Mouse (Mus musculus) midbrain, embryonic 10.5 days (tissue): ENCODE data around the gene Tbx6. TPM values are rescaled to one million over a fixed set of nuclear protein-coding genes. Genes with fewer than 3 reads are reported as not detected.

Source experiments
- DNase-seq: peaks from one replicate; pipeline ENCODE4 v3.0.0-alpha.2; 2017; ENCODE audit warnings: low spot score
- H3K27ac ChIP-seq: fragments of 300-500 bp; sonication (generic); replicated peaks from 2 replicates; pipeline ENCODE4 v1.5.1; 2016; ENCODE audit warnings: mild to moderate bottlenecking
- H3K27me3 ChIP-seq: fragments of 300-500 bp; sonication (generic); 2 replicates; pipeline ENCODE4 v1.6.1; 2016; ENCODE audit warnings: low read depth, mild to moderate bottlenecking; ENCODE audit not compliant: poor library complexity, severe bottlenecking
- H3K36me3 ChIP-seq: fragments of 300-500 bp; sonication (generic); 2 replicates; pipeline ENCODE4 v1.6.1; 2016; ENCODE audit warnings: mild to moderate bottlenecking, moderate library complexity
- H3K4me1 ChIP-seq: fragments of 300-500 bp; sonication (generic); 2 replicates; pipeline ENCODE4 v1.6.1; 2016
- H3K4me3 ChIP-seq: fragments of 300-500 bp; sonication (generic); 2 replicates; pipeline ENCODE4 v1.5.1; 2016; ENCODE audit warnings: mild to moderate bottlenecking, moderate library complexity
- H3K9me3 ChIP-seq: fragments of 300-500 bp; sonication (generic); replicated peaks from 2 replicates; pipeline ENCODE4 v1.6.1; 2016; ENCODE audit warnings: mild to moderate bottlenecking
- WGBS: fragments of 180-500 bp; shearing (Covaris S2); methylation state at CpG from one replicate; pipeline ENCODE4 v1.1.7; 2016; 5-methylcytosine and 5-hydroxymethylcytosine counted together
- polyA plus RNA-seq: library from polyadenylated mRNA; unstranded; fragments of >200 nt; fragmentation: Nextera tagmentation; extraction: Ambion mirVana; gene quantifications from 2 replicates; pipeline ENCODE4 v1.2.1, GENCODE M21; 2016

Tbx6 gene
- polyA plus RNA-seq, 1 experiment from 2014 or later: 0.64 TPM

DNA sequence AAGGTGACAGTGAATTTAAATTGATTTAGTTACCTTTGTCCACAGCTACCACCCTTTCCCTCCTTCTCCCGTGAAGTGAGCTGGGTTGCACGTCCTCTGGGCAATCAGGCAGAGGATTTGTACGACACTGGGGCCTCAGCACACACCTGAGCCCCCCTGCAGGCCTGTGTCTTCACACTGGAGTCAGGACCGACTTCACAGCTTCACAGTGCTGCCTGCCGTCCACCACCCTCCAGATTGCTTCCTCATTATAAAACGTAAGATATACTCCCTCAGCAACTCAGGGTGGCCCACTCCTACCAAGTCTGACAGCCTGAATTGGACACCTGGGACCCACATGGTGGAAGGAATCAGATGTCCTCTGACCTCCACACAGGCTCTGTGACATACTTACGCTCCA, 22.7 kb upstream of the Tbx6 start:
- Histone ChIP-seq H3K4me3 (peak overlapping the region; percentile 80; the same call in 1 of the 2 replicates), H3K27ac (peak overlapping the region; percentile 95), H3K27me3 (no peaks in the 10 kb centered on the region), H3K36me3 (peaks cover 23% of the 10 kb centered on the region), H3K4me1 (peaks cover 48% of the 10 kb centered on the region), H3K9me3 (no peaks in the 10 kb centered on the region)
- DNase-seq: no peak
- WGBS: 73% methylated on average over 7 of the region's 7 CpGs

DNA sequence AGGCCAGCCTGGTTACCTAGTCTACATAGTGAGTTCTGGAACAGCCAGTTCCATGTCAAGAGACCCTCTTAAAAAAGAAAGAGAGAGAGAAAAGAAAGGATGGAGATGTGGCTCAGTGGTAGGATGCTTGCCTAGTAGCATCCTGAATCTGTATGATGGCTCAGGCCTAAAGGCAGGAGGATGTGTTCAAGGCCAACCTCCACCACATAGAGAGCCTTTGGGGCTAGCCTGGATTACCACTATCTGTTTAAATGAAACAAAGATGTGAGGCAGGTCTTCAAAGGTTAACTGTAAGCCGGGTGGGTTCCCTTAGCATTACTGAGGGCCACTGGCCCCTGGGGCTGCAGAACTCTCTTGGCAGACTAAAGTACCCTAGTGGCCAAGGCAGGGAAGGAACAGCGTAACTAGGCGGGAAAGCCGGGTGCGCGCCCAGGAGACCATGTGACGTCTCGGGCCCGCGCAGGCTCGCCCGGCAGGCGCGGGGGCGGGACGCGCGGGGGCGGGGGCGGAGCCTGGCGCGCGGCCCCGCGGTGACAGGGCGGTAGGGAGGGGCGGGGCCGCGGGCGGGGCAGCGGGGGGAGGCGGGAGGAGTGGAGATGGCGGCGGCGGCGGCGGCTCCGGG, 22.1 kb upstream of the Tbx6 start, which contains the start of gene Mapk3:
Mapk3 (plus strand) TSS at position 552 of the 622 bp plus-strand sequence.
- H3K27ac ChIP-seq: peak within 1 kb of the TSS; percentile 95
- H3K36me3 ChIP-seq: peaks cover 29% of the 10 kb centered on the region
- under 1% methylated on average over 15 of the region's 38 CpGs for WGBS
- H3K4me1 ChIP-seq: peaks cover 48% of the 10 kb centered on the region
- peak; percentile 92 for DNase-seq
- H3K9me3 ChIP-seq: no peaks in the 10 kb centered on the region
- peak within 1 kb of the TSS; percentile 80 for H3K4me3 ChIP-seq
- no peaks in the 10 kb centered on the region for H3K27me3 ChIP-seq

DNA sequence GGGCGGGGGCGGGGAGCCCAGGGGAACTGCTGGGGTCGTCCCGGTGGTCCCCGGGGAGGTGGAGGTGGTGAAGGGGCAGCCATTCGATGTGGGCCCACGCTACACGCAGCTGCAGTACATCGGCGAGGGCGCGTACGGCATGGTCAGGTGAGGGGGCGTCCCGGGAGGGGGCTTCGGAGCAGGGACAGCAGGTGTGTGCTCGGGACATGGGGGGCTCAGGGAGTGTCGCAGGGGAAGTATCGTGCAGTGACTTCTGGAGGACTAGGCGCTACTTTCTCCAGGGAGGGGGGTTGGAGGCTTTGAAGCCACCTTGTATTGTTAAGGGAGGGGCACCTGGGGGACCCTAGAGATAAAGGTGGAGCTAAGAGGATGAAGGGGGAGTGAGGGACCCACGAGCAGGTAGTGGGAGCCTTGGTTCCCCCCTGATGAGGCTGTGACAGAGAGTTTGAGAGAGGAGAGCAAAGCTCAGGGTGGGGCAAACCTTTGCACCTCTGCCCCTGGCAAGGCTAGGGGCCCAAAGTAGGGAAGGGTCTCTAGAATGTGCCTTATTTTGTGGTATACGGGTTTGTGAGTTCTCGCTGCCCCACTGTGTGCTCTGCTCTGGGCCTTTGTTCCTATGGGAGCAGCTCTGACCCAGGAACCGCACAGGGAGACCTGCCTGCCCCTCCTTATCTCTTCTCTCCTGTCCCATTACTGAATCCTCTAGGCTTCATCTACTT, 21.5 kb upstream of the Tbx6 start:
- H3K27me3 ChIP-seq: no peaks in the 10 kb centered on the region
- peaks cover 42% of the 10 kb centered on the region for H3K4me1 ChIP-seq
- peaks cover 36% of the 10 kb centered on the region for H3K36me3 ChIP-seq
- no peaks in the 10 kb centered on the region for H3K9me3 ChIP-seq
- H3K4me3 ChIP-seq: peak overlapping the region; percentile 80
- under 1% methylated on average over 23 of the region's 24 CpGs for WGBS
- peak overlapping the region; percentile 95 for H3K27ac ChIP-seq
- DNase-seq: no peak

- peaks cover 37% of the 10 kb centered on the region for H3K4me1 ChIP-seq
- peak; percentile 41 for DNase-seq
- H3K4me3 ChIP-seq: peak overlapping the region; percentile 80
- H3K27me3 ChIP-seq: no peaks in the 10 kb centered on the region
- H3K9me3 ChIP-seq: no peaks in the 10 kb centered on the region
- H3K36me3 ChIP-seq: peaks cover 42% of the 10 kb centered on the region
- WGBS: 24% methylated on average over 3 of the region's 3 CpGs
- H3K27ac ChIP-seq: peak overlapping the region; percentile 95
Observed at GRCm38 (mm10) chr7:126760391-126760802, 20.9 kb upstream of the Tbx6 start.

DNA sequence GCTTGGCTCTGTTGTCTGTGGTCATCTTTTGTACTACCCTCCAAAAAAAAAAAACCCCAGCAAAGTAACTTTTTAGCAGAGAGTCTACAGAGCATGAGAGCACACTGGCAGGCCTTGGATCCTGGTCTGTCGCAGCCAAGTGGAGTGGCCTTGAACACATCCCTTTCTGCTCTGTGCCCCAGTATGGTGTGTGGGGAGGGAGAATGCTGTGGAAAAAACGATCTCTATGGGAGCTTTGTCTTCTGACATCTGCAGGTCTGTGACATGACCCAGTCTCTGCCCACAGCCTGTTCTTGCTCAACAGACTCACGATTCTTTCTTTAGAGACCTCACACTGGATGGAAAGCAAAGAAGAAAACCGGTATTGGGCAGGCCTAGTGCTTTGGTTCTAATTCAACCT, 20.3 kb upstream of the Tbx6 start:
- Histone ChIP-seq H3K4me3 (peak overlapping the region; percentile 80), H3K9me3 (no peaks in the 10 kb centered on the region), H3K27me3 (no peaks in the 10 kb centered on the region), H3K36me3 (peaks cover 47% of the 10 kb centered on the region), H3K4me1 (peaks cover 37% of the 10 kb centered on the region), H3K27ac (peak overlapping the region; percentile 95)
- DNase-seq: no peak
- WGBS: 81% methylated on average over 4 of the region's 4 CpGs

GRCm38 (mm10) chr7:126761529-126762067, 19.7 kb upstream of the Tbx6 start:
- H3K27ac ChIP-seq: peak overlapping the region; percentile 95; the same call in 1 of the 2 replicates
- peaks cover 54% of the 10 kb centered on the region for H3K36me3 ChIP-seq
- no peak for DNase-seq
- no peaks in the 10 kb centered on the region for H3K9me3 ChIP-seq
- peak overlapping the region; percentile 80; the same call in 1 of the 2 replicates for H3K4me3 ChIP-seq
- no peaks in the 10 kb centered on the region for H3K27me3 ChIP-seq
- H3K4me1 ChIP-seq: peaks cover 37% of the 10 kb centered on the region
- WGBS: 84% methylated on average over 6 of the region's 6 CpGs

GRCm38 (mm10) chr7:126762471-126763008, 18.7 kb upstream of the Tbx6 start:
- no peak for DNase-seq
- H3K27ac ChIP-seq: 0 out of 2 replicates have a peak overlapping the region, but pooled peaks have one; percentile 0

GRCm38 (mm10) chr7:126765540-126765939, 15.7 kb upstream of the Tbx6 start:
- 89% methylated on average over 9 of the region's 9 CpGs for WGBS
- DNase-seq: no peak
- Histone ChIP-seq H3K27me3 (no peaks in the 10 kb centered on the region), H3K27ac (no peak overlapping the region), H3K4me1 (peaks cover 23% of the 10 kb centered on the region), H3K4me3 (no peak overlapping the region), H3K36me3 (peaks cover 93% of the 10 kb centered on the region), H3K9me3 (no peaks in the 10 kb centered on the region)

More at GRCm38 (mm10) chr7:126762471-126763008, 18.7 kb upstream of the Tbx6 start:
- Histone ChIP-seq H3K4me3 (peak overlapping the region; percentile 2; the same call in 1 of the 2 replicates), H3K9me3 (no peaks in the 10 kb centered on the region), H3K27me3 (no peaks in the 10 kb centered on the region), H3K36me3 (peaks cover 63% of the 10 kb centered on the region), H3K4me1 (peaks cover 37% of the 10 kb centered on the region)
- 81% methylated on average over 17 of the region's 17 CpGs for WGBS

DNA sequence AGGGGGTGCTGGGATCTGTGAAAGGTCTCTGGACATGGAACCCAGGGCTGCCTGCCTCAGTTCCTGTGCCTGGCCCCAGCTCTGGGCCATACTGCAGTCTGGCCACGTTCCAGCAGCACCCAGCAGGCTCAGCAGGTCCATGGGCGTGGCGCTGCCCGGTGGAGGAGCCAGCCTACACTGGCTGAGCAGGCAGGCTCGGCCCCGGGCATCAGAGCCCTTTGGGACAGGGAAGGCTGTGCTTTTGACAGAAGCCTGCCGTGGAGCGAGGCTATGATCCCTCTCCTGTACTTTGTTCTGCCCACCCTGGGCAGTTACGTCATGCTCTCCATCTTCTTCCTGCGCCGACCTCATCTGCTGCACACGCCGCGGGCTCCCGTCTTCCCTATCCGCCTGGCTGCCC, 15.1 kb upstream of the Tbx6 start, which contains the start of gene Gdpd3:
Gdpd3 (plus strand) TSS at position 134 of the 400 bp plus-strand sequence.
- 93% methylated on average over 16 of the region's 16 CpGs for WGBS
- H3K36me3 ChIP-seq: peaks cover 97% of the 10 kb centered on the region
- no peak for DNase-seq

GRCm38 (mm10) chr7:126767001-126767400, 14.3 kb upstream of the Tbx6 start:
- no peaks in the 10 kb centered on the region for H3K9me3 ChIP-seq
- H3K4me3 ChIP-seq: no peak overlapping the region
- no peak for DNase-seq
- 94% methylated on average over 8 of the region's 8 CpGs for WGBS
- no peaks in the 10 kb centered on the region for H3K27me3 ChIP-seq
- peaks cover 90% of the 10 kb centered on the region for H3K36me3 ChIP-seq
- H3K27ac ChIP-seq: no peak overlapping the region
- H3K4me1 ChIP-seq: peaks cover 9% of the 10 kb centered on the region

More for the DNA sequence above, 15.1 kb upstream of the Tbx6 start, which contains the start of gene Gdpd3:
- H3K27me3 ChIP-seq: no peaks in the 10 kb centered on the region
- no peak within 1 kb of the TSS for H3K27ac ChIP-seq
- H3K4me3 ChIP-seq: no peak within 1 kb of the TSS
- H3K4me1 ChIP-seq: peaks cover 16% of the 10 kb centered on the region
- H3K9me3 ChIP-seq: no peaks in the 10 kb centered on the region

DNA sequence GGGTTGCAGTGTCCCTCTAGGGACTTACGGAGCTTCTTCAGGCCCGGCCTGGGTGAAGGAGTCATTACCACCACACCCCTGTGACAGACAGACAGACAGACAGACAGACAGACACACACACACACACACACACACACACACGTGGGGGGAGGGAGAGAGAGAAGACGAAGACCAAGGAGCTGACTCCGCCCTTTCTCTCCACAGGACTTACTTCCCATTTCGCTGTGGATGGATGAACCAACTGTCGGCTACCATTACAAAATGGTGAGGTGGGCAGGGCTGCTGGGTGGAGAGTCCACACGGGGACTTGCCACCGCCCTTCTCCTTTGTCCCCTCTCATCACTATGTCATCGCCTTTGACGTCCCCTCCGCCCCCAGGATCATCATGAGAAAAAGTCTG, 10.5 kb upstream of the Tbx6 start:
- Histone ChIP-seq H3K36me3 (peaks cover 69% of the 10 kb centered on the region), H3K27ac (no peak overlapping the region)

GRCm38 (mm10) chr7:126773351-126773750, 7.9 kb upstream of the Tbx6 start:
- 86% methylated on average over 2 of the region's 2 CpGs for WGBS
- DNase-seq: no peak
- Histone ChIP-seq H3K27me3 (no peaks in the 10 kb centered on the region), H3K4me3 (no peak overlapping the region), H3K4me1 (peaks cover 31% of the 10 kb centered on the region), H3K27ac (no peak overlapping the region), H3K36me3 (peaks cover 43% of the 10 kb centered on the region), H3K9me3 (no peaks in the 10 kb centered on the region)

More for the DNA sequence above, 10.5 kb upstream of the Tbx6 start:
- WGBS: 91% methylated on average over 12 of the region's 12 CpGs
- Histone ChIP-seq H3K4me1 (peaks cover 5% of the 10 kb centered on the region), H3K9me3 (no peaks in the 10 kb centered on the region), H3K27me3 (no peaks in the 10 kb centered on the region), H3K4me3 (no peak overlapping the region)
- DNase-seq: no peak
